Mouse (Mus musculus) midbrain, embryonic 10.5 days (tissue): Measurements from ENCODE around the gene Olfr476. TPM values are rescaled to one million over a fixed set of nuclear protein-coding genes. Genes with fewer than 3 reads are reported as not detected.
"Not testable (repeated sequence)": the region's sequence is repeated elsewhere in the genome, so short reads cannot be mapped to it uniquely, and the experiment has no call there.

Experiments
- DNase-seq: peaks from one replicate; pipeline ENCODE4 v3.0.0-alpha.2; 2017; ENCODE audit warnings: low spot score
- H3K27ac ChIP-seq: fragments of 300-500 bp; sonication (generic); replicated peaks from 2 replicates; pipeline ENCODE4 v1.5.1; 2016; ENCODE audit warnings: mild to moderate bottlenecking
- H3K27me3 ChIP-seq: fragments of 300-500 bp; sonication (generic); 2 replicates; pipeline ENCODE4 v1.6.1; 2016; ENCODE audit warnings: low read depth, mild to moderate bottlenecking; ENCODE audit not compliant: poor library complexity, severe bottlenecking
- H3K36me3 ChIP-seq: fragments of 300-500 bp; sonication (generic); 2 replicates; pipeline ENCODE4 v1.6.1; 2016; ENCODE audit warnings: mild to moderate bottlenecking, moderate library complexity
- H3K4me1 ChIP-seq: fragments of 300-500 bp; sonication (generic); 2 replicates; pipeline ENCODE4 v1.6.1; 2016
- H3K4me3 ChIP-seq: fragments of 300-500 bp; sonication (generic); 2 replicates; pipeline ENCODE4 v1.5.1; 2016; ENCODE audit warnings: mild to moderate bottlenecking, moderate library complexity
- H3K9me3 ChIP-seq: fragments of 300-500 bp; sonication (generic); replicated peaks from 2 replicates; pipeline ENCODE4 v1.6.1; 2016; ENCODE audit warnings: mild to moderate bottlenecking
- WGBS: fragments of 180-500 bp; shearing (Covaris S2); methylation state at CpG from one replicate; pipeline ENCODE4 v1.1.7; 2016; 5-methylcytosine and 5-hydroxymethylcytosine counted together
- polyA plus RNA-seq: library from polyadenylated mRNA; unstranded; fragments of >200 nt; fragmentation: Nextera tagmentation; extraction: Ambion mirVana; gene quantifications from 2 replicates; pipeline ENCODE4 v1.2.1, GENCODE M21; 2016

The Olfr476 gene
- polyA plus RNA-seq: not detected in 2 replicates

DNA sequence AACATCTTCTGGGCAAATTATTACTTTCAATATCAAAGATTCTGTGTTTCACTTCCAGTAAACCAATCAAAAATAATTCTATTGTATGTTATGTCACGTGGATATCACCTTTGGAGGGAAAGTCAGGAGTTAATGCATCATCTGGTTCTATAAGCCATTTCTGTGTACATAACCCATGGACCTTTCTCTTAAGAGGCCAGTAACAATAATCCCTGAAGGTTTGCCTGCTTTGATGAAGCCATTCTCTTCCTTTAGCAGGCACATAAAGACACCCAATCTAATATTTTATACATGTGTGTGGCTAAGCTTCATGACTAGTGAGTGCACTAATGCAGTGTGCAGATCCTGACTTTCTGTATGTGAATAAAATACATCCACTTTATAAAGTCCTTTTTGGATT lies at the start of gene Olfr476:
Olfr476 (plus strand) TSS at position 301 of the 400 bp plus-strand sequence.
- 69% methylated on average over 1 of the region's 1 CpGs for WGBS
- no peaks in the 10 kb centered on the region for H3K27me3 ChIP-seq
- H3K4me3 ChIP-seq: no peak within 1 kb of the TSS
- H3K4me1 ChIP-seq: no peaks in the 10 kb centered on the region
- no peak for DNase-seq
- H3K36me3 ChIP-seq: no peaks in the 10 kb centered on the region
- H3K9me3 ChIP-seq: no peaks in the 10 kb centered on the region
- no peak within 1 kb of the TSS for H3K27ac ChIP-seq

DNA sequence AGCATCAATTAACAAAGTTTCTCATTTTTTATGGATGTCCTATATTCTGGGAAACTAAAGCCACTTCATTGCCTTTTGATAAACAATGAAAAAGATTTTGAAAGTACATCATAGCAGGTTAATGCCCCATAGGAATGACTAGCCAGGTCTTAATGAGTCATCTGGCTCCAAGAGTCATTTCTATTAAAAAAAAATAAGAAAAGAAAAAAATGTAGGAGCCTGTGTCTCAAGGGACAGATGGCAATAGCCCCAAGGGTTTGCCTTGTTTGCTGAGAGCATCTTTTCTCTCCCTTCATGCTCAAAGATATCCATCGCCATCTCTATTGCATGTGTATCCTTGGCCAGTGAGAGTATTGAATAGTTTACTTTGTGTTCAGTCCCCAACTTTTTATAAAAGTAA lies 34.5 kb upstream of the Olfr476 start, which contains the start of gene Olfr473:
Olfr473 (plus strand) TSS at position 301 of the 400 bp plus-strand sequence.
- Histone ChIP-seq H3K27ac (no peak within 1 kb of the TSS), H3K36me3 (no peaks in the 10 kb centered on the region), H3K9me3 (no peaks in the 10 kb centered on the region), H3K4me3 (no peak within 1 kb of the TSS), H3K4me1 (no peaks in the 10 kb centered on the region), H3K27me3 (no peaks in the 10 kb centered on the region)
- no peak for DNase-seq
- WGBS: 93% methylated on average over 1 of the region's 1 CpGs

DNA sequence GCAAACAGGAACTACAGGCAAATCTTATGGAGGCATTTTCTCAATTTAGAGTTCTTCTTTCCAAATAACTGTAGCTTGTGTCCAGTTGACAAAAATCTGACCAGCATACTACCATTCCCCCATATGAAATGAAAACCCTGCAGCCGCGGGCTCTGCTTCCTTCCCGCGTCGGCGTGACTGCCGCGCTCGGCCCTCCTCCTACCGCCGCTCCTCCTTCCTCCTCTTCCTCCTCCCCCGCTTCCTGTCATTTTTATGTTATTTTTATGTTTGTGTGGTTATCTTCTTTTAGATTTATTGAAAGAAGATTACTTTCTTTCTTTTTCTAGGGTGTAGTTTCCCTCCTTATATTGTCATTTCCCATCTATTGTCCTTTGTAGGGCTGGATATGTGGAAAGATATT lies 12.1 kb upstream of the Olfr476 start:
- H3K4me1 ChIP-seq, H3K27ac ChIP-seq, H3K4me3 ChIP-seq, H3K36me3 ChIP-seq, H3K27me3 ChIP-seq, DNase-seq, H3K9me3 ChIP-seq: not testable (repeated sequence)
- WGBS: 98% methylated on average over 12 of the region's 12 CpGs

DNA sequence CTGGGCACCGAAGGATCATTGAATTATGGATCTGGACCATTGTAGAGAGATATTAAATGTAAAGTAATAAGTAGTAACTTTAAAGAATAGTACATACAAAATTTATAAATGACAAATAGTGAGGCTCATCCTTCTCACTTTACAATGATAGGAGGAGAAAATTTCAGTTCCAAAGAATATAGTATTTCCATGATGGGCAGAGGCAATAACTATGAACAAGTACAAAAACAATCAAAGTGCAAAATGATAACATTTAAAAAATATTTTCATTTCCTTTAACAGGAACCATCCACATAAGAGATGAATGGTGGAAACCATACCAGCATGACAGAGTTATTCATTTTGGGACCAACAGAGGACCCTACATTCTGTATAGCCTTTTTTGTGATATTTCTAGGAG lies 10.3 kb upstream of the Olfr476 start, which contains the start of gene Olfr474:
Olfr474 (plus strand) TSS at position 301 of the 400 bp plus-strand sequence.
- no peak for DNase-seq
- H3K27me3 ChIP-seq: no peaks in the 10 kb centered on the region
- H3K9me3 ChIP-seq: peaks cover 7% of the 10 kb centered on the region; the same call in 1 of the 2 replicates
- no peaks in the 10 kb centered on the region for H3K4me1 ChIP-seq
- no peaks in the 10 kb centered on the region for H3K36me3 ChIP-seq
- H3K27ac ChIP-seq: no peak within 1 kb of the TSS
- H3K4me3 ChIP-seq: no peak within 1 kb of the TSS
- 91% methylated on average over 1 of the region's 1 CpGs for WGBS

DNA sequence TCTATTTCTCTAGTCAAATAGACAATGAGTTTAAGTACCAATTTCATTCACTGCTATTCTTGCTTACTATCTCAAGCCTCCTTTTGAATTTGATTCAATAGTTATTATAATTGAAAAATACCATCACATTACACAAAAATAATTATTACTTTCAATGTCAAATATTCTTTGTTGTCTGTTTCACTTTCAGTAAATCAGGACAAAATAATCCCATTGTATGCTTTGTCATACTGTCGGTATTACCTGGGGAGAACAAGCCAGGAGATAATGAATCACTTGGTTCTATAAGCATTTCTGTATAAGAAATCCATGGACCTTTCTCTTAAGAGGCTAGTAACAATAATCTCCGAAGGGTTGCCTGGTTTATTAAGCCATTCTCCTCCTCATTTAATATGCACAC lies 21.8 kb downstream of the Olfr476 start, which contains the start of gene Olfr477:
Olfr477 (plus strand) TSS at position 301 of the 400 bp plus-strand sequence.
- DNase-seq: no peak
- Histone ChIP-seq H3K9me3 (no peaks in the 10 kb centered on the region), H3K4me3 (no peak within 1 kb of the TSS), H3K4me1 (no peaks in the 10 kb centered on the region), H3K27ac (no peak within 1 kb of the TSS), H3K27me3 (no peaks in the 10 kb centered on the region), H3K36me3 (no peaks in the 10 kb centered on the region)
- WGBS: 81% methylated on average over 2 of the region's 2 CpGs

DNA sequence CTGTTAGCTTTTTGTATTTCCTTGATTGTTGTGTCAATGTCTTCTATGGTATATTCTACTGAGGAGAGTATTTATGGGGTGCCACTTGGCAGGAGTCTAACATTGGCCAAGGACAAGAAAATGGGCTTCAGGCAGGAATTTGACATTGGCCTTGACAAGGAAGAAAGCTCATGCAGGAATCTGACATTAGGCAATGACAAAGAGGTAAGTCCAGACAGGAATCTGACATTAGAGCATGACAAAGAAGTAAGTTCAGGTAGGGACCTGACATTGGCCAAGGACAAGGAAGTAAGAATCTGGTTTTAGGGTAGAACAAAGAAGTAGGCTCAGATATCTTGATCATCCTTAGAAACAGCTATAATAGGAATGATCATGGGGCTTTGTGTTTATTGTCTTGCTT lies 49.7 kb downstream of the Olfr476 start:
- not testable (repeated sequence) for H3K9me3 ChIP-seq, H3K4me1 ChIP-seq, H3K27ac ChIP-seq, H3K4me3 ChIP-seq, H3K36me3 ChIP-seq, DNase-seq, H3K27me3 ChIP-seq

Other genes with a start within 250 kb of the Olfr476 start
- 0.39 and 0.40 TPM in 2 replicates for gene Cyb5r2, start 206.8 kb upstream of the Olfr476 start, polyA plus RNA-seq
- not detected in 2 replicates for gene Ovch2, start 163.6 kb upstream of the Olfr476 start, polyA plus RNA-seq
- gene Olfr467, start 152.5 kb upstream of the Olfr476 start, polyA plus RNA-seq: not detected in 2 replicates
- gene Olfr469, start 139.3 kb upstream of the Olfr476 start, polyA plus RNA-seq: not detected in 2 replicates
- not detected in 2 replicates for gene Olfr470, start 117.3 kb upstream of the Olfr476 start, polyA plus RNA-seq
- gene Olfr472, start 66.9 kb upstream of the Olfr476 start, polyA plus RNA-seq: 0.02 TPM in 1 of 2 replicates, not detected in the other
- gene Olfr473, start 34.4 kb upstream of the Olfr476 start, polyA plus RNA-seq: not detected in 2 replicates
- gene Olfr474, start 10.2 kb upstream of the Olfr476 start, polyA plus RNA-seq: not detected in 2 replicates
- not detected in 2 replicates for gene Olfr477, start 21.9 kb downstream of the Olfr476 start, polyA plus RNA-seq
- gene Olfr478, start 69.2 kb downstream of the Olfr476 start, polyA plus RNA-seq: not detected in 2 replicates
- not detected in 2 replicates for gene Olfr479, start 85.9 kb downstream of the Olfr476 start, polyA plus RNA-seq
- not detected in 2 replicates for gene Olfr480, start 102.5 kb downstream of the Olfr476 start, polyA plus RNA-seq
- gene Olfr481, start 115.1 kb downstream of the Olfr476 start, polyA plus RNA-seq: not detected in 2 replicates
- gene Olfr482, start 132.8 kb downstream of the Olfr476 start, polyA plus RNA-seq: 0.05 TPM in 1 of 2 replicates, not detected in the other
- gene Olfr483, start 136.0 kb downstream of the Olfr476 start, polyA plus RNA-seq: not detected in 2 replicates
- not detected in 2 replicates for gene Olfr484, start 162.6 kb downstream of the Olfr476 start, polyA plus RNA-seq
- not detected in 2 replicates for gene Olfr485, start 195.1 kb downstream of the Olfr476 start, polyA plus RNA-seq
- not detected in 2 replicates for gene Olfr486, start 207.9 kb downstream of the Olfr476 start, polyA plus RNA-seq
- gene Olfr487, start 249.8 kb downstream of the Olfr476 start, polyA plus RNA-seq: not detected in 2 replicates